Mouse (Mus musculus) natural killer cell, adult 2 months (primary cell): ENCODE measurements around the gene Gadd45g.

Experiments used
- DNase-seq, 2 experiments: peaks; one replicate each; pipeline ENCODE4 v3.0.0; 2022; ENCODE audit warnings: low spot score in 2 of 2

Gadd45g gene

DNA sequence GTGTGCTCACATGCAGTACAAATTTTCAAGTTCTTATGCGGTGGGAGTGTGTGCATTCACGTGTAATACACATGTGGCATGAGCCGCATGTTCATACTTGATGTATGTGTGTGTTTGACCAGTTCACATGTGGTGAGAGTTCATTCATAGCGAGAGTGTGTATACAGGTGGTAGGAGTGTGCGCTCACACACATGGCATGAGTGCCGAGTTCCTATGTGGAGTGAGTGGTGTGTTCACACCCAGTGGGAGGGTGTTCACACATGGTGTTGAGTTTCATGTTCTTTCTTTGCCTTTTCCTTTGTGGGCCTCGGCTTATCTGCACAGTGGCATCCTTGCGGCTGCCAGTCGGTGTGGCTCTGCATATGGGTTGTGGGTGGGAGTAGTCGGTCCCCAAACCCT, 39.1 kb downstream of the Gadd45g start:
- no peak for DNase-seq

GRCm38 (mm10) chr13:51886085-51886484, 39.6 kb downstream of the Gadd45g start:
- no peak for DNase-seq

DNA sequence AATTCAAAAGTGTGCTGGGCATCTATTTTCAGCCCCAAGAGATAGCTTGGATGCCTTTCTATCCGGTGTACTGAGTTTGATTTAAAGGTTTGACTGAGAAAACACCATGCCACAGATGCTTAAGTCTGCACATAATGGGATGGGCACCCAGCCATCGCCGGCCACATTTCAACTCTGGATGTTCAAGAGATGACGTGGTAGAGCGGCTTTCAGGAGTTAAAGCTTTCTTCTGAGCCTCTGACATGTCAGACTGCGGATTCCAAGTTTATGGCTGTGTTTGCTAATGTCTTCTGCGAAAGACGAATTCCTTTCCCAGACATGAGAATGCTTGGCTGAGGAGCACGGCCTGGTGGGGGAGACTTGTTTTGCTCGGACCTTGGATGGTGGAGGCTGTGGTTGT, 40.2 kb downstream of the Gadd45g start:
- no peak for DNase-seq

DNA sequence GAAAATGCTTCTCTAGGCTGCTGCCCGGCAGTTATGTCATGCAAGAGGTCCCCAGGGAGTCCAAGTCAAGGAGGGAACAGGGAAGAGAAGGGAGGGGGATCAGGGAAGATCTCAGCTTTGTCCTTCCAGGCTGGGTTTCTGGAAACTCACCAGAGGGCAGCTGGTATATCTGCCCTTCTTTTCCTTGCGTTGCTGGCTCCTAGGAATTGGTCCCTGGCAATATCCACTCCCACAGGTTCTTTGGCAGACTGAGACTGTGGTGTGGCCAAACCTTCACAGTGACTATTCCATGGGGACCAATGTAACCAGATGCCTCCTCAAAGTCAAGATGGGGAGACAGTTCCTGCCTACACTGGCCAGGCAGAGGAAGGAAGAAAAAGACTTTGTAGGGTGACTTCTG, 41.9 kb downstream of the Gadd45g start:
- DNase-seq, result no peak

- no peak for DNase-seq
These were observed 45.5 kb downstream of the Gadd45g start for GRCm38 (mm10) chr13:51891825-51892532.

GRCm38 (mm10) chr13:51897579-51897978, 51.1 kb downstream of the Gadd45g start:
- DNase-seq, result no peak
